Mouse (Mus musculus) hindbrain, embryonic 16.5 days (tissue): ENCODE measurements around the gene Gpr88. TPM values are rescaled to one million over a fixed set of nuclear protein-coding genes. Genes with fewer than 3 reads are reported as not detected.

ENCODE experiments used
- ATAC-seq: fragments of 200-750 bp; cut with Nextera tagmentation; 2 replicates; pipeline ENCODE4 v1.8.0; 2017; ENCODE audit warnings: moderate TSS enrichment, moderate library complexity
- H3K27ac ChIP-seq: fragments of 300-500 bp; sonication (generic); 2 replicates; pipeline ENCODE4 v1.5.1; 2014; ENCODE audit warnings: low read depth, mild to moderate bottlenecking, control low read depth, low read length, moderate library complexity
- H3K27me3 ChIP-seq: fragments of 300-500 bp; sonication (generic); replicated peaks from 2 replicates; pipeline ENCODE4 v1.6.1; 2014; ENCODE audit warnings: low read length; ENCODE audit not compliant: control insufficient read depth, insufficient read depth
- H3K36me3 ChIP-seq: fragments of 300-500 bp; sonication (generic); 2 replicates; pipeline ENCODE4 v1.6.1; 2014; ENCODE audit warnings: mild to moderate bottlenecking, low read length, moderate library complexity, mixed read lengths; ENCODE audit not compliant: control insufficient read depth, insufficient read depth
- H3K4me1 ChIP-seq: fragments of 300-500 bp; sonication (generic); 2 replicates; pipeline ENCODE4 v1.6.1; 2014; ENCODE audit warnings: low read depth, low read length; ENCODE audit not compliant: control insufficient read depth, insufficient read depth
- H3K4me2 ChIP-seq: fragments of 300-500 bp; sonication (generic); 2 replicates; pipeline ENCODE4 v1.6.1; 2014; ENCODE audit warnings: mild to moderate bottlenecking, low read length, control low read depth, moderate library complexity
- H3K4me3 ChIP-seq: fragments of 300-500 bp; sonication (generic); 2 replicates; pipeline ENCODE4 v1.5.1; 2014; ENCODE audit warnings: mild to moderate bottlenecking, low read length, control low read depth, moderate library complexity
- H3K9ac ChIP-seq: fragments of 300-500 bp; sonication (generic); 2 replicates; pipeline ENCODE4 v1.6.1; 2014; ENCODE audit warnings: low read depth, mild to moderate bottlenecking, control low read depth, low read length, moderate library complexity
- H3K9me3 ChIP-seq: fragments of 300-500 bp; sonication (generic); 2 replicates; pipeline ENCODE4 v1.6.1; 2014; ENCODE audit warnings: mild to moderate bottlenecking, low read length, moderate library complexity; ENCODE audit not compliant: control insufficient read depth
- WGBS: fragments of 180-500 bp; shearing (Covaris S2); extraction: QIAGEN DNeasy Blood & Tissue Kit; methylation state at CpG from one replicate; pipeline ENCODE4 v1.1.7; 2014; 5-methylcytosine and 5-hydroxymethylcytosine counted together
- polyA plus RNA-seq: library from polyadenylated mRNA; unstranded; fragments of >200 nt; fragmentation: Nextera tagmentation; extraction: Ambion mirVana; gene quantifications from 2 replicates; pipeline ENCODE4 v1.2.1, GENCODE M21; 2015

Gene Gpr88
- polyA plus RNA-seq, 1 experiment from 2014 or later = 6.9 TPM

DNA sequence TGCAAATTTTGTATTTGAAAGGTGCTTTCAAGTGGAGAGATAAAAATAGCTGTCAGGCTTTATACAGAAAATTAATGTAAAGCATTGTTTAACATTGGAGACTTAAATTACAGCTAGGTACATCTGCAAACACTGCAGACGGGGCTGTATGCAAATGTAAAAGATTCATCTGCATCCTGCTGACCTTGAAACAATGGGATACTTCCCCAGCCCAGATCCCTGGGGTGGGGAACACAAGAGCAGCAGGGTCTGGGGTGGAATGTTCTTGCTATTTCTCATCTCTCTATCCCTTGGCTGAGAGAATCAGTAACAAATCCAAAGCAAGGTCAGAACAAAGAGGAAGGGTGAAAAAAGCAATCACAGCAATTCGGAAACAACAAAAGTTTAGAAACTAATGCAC is 30.7 kb upstream of the Gpr88 start:
- Histone ChIP-seq H3K4me3 (no peak overlapping the region), H3K36me3 (no peaks in the 10 kb centered on the region), H3K27ac (no peak overlapping the region), H3K27me3 (no peaks in the 10 kb centered on the region), H3K9ac (no peak overlapping the region), H3K9me3 (no peaks in the 10 kb centered on the region), H3K4me1 (no peaks in the 10 kb centered on the region), H3K4me2 (no peak overlapping the region)
- no peak for ATAC-seq
- 21% methylated on average over 2 of the region's 2 CpGs for WGBS

DNA sequence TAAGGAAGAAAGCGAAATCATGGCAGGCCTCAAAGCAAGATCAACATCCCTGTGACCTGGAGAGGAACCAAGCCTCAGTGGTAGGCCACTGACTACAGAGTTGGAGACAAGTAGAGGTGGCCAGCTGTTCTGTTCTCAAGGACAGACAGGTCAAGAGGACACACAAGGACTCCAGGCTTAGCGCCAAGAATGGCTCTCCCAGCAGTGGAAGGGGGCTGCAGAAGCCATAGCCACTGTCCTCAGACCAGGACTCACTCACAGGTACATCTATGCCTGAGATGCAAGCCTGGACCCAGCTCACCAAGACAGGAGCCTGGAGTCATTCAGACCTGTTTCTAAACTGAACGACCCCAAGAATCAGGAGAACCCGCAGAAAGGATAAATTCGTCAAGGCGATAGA is 28.4 kb upstream of the Gpr88 start:
- Histone ChIP-seq H3K36me3 (no peaks in the 10 kb centered on the region), H3K27ac (no peak overlapping the region), H3K9ac (no peak overlapping the region), H3K4me1 (no peaks in the 10 kb centered on the region), H3K4me3 (no peak overlapping the region), H3K4me2 (no peak overlapping the region), H3K9me3 (no peaks in the 10 kb centered on the region), H3K27me3 (no peaks in the 10 kb centered on the region)
- 94% methylated on average over 6 of the region's 6 CpGs for WGBS
- ATAC-seq = no peak

DNA sequence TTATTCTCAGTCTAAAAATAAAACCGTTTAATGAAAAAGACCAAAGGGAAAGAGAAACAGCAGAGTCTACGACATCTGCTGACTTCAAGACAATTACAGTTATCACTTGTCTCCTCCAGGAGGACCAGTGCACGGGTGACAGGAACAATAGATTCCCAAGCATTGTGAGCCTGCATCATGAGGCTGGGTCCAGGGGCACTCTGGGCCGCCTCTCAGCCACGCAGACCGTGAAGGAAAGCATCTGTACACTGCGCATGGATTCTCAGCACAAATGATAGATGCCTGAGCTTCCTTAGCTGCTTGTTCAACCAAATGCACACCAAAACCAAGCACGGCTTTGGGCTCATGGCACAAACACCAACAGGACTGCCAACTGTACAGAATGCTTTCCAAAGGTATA is 23.8 kb upstream of the Gpr88 start:
- Histone ChIP-seq H3K4me1 (no peaks in the 10 kb centered on the region), H3K27me3 (no peaks in the 10 kb centered on the region), H3K9ac (no peak overlapping the region), H3K36me3 (no peaks in the 10 kb centered on the region), H3K9me3 (no peaks in the 10 kb centered on the region), H3K4me3 (no peak overlapping the region), H3K4me2 (no peak overlapping the region), H3K27ac (no peak overlapping the region)
- ATAC-seq = peak; percentile 67; the same call in 1 of the 2 replicates
- 53% methylated on average over 8 of the region's 8 CpGs for WGBS

DNA sequence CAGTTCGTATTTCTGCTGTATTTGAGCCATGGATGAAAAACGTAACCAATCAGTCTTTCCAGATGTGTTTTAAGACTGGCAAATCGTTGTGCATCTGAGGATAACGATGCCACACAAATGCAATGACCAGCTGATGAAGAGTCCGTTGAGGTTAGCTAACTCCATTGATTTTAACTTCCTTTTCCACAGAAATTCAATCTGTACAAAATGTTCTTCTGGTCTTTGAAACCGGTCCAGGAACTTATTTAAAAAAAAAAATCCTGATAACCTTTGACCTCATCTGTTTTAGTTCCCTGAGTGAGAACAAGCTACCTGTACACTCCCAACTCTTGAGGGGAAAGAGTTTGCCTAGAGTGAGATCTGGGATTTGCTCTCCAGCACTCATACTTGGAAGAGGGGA is 18.4 kb upstream of the Gpr88 start:
- ATAC-seq = no peak
- no peak overlapping the region for H3K9ac ChIP-seq
- 93% methylated on average over 6 of the region's 6 CpGs for WGBS
- no peaks in the 10 kb centered on the region for H3K36me3 ChIP-seq
- no peak overlapping the region for H3K4me3 ChIP-seq
- no peaks in the 10 kb centered on the region for H3K4me1 ChIP-seq
- no peaks in the 10 kb centered on the region for H3K9me3 ChIP-seq
- H3K4me2 ChIP-seq = no peak overlapping the region
- no peak overlapping the region for H3K27ac ChIP-seq
- no peaks in the 10 kb centered on the region for H3K27me3 ChIP-seq

DNA sequence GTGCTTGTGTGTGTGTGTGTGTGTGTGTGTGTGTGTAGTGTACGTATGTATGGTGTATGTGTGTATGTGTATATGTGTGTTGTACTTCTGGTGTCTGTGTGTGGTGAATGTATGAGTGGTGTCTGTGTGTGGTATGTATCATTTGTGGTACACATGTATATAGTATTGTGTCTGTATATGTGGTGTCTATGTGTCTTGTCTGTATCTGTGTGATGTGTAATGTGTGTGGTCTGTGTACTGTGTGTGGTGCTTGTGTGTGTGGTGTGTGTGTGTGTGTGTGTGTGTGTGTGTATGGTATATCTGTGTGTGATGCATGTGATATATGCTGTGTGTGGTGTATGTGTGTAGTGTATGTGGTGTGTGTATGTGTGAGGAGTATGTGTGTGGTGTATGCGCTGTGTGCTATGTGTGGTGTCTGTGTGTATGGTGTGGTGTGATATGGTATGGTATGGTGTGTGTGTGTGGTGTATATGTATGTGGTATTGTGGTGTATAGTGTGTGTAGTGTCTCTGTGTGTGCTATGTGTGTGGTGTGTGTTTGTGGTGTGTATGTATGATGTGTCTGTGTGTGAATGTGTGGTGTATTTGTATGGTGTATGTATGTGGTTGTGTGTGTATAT is 13.8 kb upstream of the Gpr88 start:
- Histone ChIP-seq H3K4me3 (no peak overlapping the region), H3K36me3 (no peaks in the 10 kb centered on the region), H3K27ac (no peak overlapping the region), H3K27me3 (no peaks in the 10 kb centered on the region), H3K9ac (no peak overlapping the region), H3K4me1 (no peaks in the 10 kb centered on the region), H3K9me3 (no peaks in the 10 kb centered on the region), H3K4me2 (no peak overlapping the region)
- ATAC-seq = no peak; the same call in 1 of the 2 replicates
- 87% methylated on average over 2 of the region's 2 CpGs for WGBS

DNA sequence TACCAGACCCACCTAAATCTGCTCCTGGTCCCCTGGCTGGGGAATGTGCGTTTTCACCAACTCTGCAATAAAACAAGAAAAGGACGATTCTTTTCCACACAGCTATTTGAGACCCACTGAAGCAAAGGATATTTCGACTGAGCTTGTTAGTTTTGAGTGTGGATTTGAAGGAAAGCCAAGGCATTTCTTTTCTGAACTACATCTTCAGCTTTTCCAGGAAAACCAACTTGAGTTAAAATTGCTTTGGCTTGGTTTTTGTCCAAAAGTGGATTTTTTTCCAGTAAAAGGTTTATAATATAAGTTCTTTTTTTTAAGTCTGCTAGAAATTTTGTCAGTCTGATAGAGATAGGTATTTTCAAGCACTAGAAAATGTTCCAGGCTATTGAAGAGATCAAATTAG is 13.1 kb upstream of the Gpr88 start:
- no peak for ATAC-seq
- no peaks in the 10 kb centered on the region for H3K9me3 ChIP-seq
- H3K36me3 ChIP-seq = no peaks in the 10 kb centered on the region
- H3K27me3 ChIP-seq = no peaks in the 10 kb centered on the region
- no peaks in the 10 kb centered on the region for H3K4me1 ChIP-seq
- no peak overlapping the region for H3K4me2 ChIP-seq
- no peak overlapping the region for H3K4me3 ChIP-seq
- no peak overlapping the region for H3K27ac ChIP-seq
- no peak overlapping the region for H3K9ac ChIP-seq
- 74% methylated on average over 3 of the region's 3 CpGs for WGBS

DNA sequence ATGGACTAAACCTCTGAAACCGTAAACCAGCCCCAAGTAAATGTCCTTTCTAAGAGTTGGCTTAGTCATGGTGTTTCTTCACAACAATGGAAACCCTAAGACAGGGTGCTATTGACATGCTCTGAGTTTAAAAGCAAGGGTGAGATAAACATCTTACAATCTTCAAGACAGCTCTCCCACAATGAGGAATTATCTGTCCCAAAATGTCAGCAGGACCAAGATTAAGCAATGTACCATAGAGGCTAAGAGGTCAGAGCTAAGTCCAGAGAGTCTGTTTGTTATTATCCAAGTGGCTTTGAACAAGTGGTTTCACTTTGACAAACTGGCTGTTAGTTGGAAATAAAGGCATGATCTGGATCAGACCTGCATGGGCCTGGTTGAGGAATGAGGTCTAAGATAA is 10.7 kb upstream of the Gpr88 start:
- no peak overlapping the region for H3K4me2 ChIP-seq
- no peaks in the 10 kb centered on the region for H3K9me3 ChIP-seq
- H3K9ac ChIP-seq = no peak overlapping the region
- H3K27ac ChIP-seq = no peak overlapping the region
- H3K36me3 ChIP-seq = no peaks in the 10 kb centered on the region
- ATAC-seq = no peak
- H3K27me3 ChIP-seq = no peaks in the 10 kb centered on the region
- no peak overlapping the region for H3K4me3 ChIP-seq
- 92% methylated on average over 1 of the region's 1 CpGs for WGBS
- H3K4me1 ChIP-seq = no peaks in the 10 kb centered on the region

DNA sequence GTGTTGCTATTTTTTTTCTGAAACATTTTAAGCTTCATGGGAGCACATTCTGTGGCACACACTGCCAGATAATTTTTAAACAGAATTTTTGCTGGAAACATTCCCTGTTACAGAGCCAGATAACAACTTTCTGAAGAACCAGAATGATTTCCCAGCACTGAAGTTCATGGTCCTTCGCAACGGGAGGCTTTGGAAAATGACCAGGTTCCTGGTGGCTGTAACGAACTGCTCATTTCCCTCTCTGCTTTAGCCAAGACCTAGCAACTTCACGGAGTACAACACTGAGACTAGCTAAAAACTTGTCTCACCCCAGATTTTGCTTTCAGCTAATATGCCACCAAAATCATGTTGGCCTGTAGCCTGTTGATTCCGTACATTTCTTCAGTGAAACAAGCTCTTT is 9.8 kb upstream of the Gpr88 start:
- WGBS = 91% methylated on average over 5 of the region's 5 CpGs
- Histone ChIP-seq H3K9me3 (no peaks in the 10 kb centered on the region), H3K9ac (no peak overlapping the region), H3K27ac (no peak overlapping the region), H3K4me1 (no peaks in the 10 kb centered on the region), H3K4me2 (no peak overlapping the region), H3K36me3 (no peaks in the 10 kb centered on the region), H3K27me3 (no peaks in the 10 kb centered on the region), H3K4me3 (no peak overlapping the region)
- ATAC-seq = no peak

DNA sequence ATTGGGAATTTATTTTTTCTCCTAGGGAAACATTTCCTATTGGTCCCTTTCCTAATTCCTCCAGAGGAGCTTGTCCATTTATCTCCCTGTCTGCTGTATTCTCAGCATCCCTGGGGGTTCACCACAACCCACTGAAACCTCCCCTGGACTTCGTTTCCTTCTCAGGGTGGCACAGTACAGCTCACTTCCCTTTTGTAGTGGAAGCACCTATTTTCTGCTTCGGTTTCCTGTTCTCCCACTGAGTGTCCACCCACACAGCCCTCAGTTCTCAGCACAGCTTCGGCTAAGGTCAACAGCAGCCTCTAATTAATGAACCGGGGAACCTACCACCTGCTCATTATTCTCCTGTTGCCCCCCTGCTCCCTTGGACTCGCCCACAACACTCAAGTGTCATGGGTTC is 2.8 kb upstream of the Gpr88 start:
- Histone ChIP-seq H3K36me3 (no peaks in the 10 kb centered on the region), H3K4me1 (peaks cover 19% of the 10 kb centered on the region), H3K27ac (no peak overlapping the region), H3K4me2 (no peak overlapping the region), H3K9me3 (no peaks in the 10 kb centered on the region), H3K4me3 (no peak overlapping the region), H3K27me3 (no peaks in the 10 kb centered on the region), H3K9ac (no peak overlapping the region)
- WGBS = 43% methylated on average over 5 of the region's 5 CpGs
- ATAC-seq = no peak
